Mouse (Mus musculus): ENCODE measurements around the gene Gm10428. TPM values are rescaled to one million over a fixed set of nuclear protein-coding genes. Genes with fewer than 3 reads are reported as not detected.
A peak's percentile ranks its signal among the peaks of the same experiment; 100 is the strongest.
"Not testable (repeated sequence)": the region's sequence is repeated elsewhere in the genome, so short reads cannot be mapped to it uniquely, and the experiment has no call there.

Gm10428 gene
- polyA plus RNA-seq, 1 experiment from 2014 or later: not detected

DNA sequence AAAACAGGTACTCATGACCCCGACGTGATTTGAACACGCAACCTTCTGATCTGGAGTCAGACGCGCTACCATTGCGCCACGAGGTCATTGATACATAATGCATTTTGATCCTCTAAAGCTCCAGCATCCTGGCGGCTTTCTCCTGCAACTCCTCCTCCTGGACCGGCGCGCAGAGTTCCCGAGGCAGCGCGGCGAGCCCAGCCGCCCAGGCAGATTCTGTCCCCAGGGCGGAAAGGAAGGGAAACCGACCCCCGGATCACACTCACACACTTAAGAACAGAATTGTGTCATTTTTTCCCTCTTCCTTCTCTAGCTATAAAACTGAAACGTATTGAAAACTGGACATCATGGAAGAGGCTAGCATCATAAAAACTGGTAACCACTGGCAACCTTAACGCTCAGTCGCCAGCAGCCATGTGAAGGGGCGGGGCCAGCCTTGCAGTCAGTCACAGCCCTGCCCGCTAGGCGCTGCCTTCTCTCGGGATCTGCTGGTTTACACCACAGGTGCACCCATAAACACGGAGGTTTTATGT lies 6.8 kb upstream of the Gm10428 start:
- H3K4me1 ChIP-seq: no peaks in the 10 kb centered on the region; the same call in 1 of the 2 replicates
- ATAC-seq (ENCODE audit: insufficient read depth, low FRiP score, low read depth): no peak
- peak overlapping the region; percentile 59 for H3K4me2 ChIP-seq
- no peaks in the 10 kb centered on the region for H3K36me3 ChIP-seq
- no peak overlapping the region for H3K9ac ChIP-seq
- 3% methylated on average over 27 of the region's 27 CpGs for WGBS
- H3K27ac ChIP-seq: no peak overlapping the region
- H3K9me3 ChIP-seq: no peaks in the 10 kb centered on the region
- H3K27me3 ChIP-seq (replicated peaks): peaks cover 4% of the 10 kb centered on the region; the same call in 1 of the 2 replicates
- H3K4me3 ChIP-seq (replicated peaks): peak overlapping the region; percentile 36

DNA sequence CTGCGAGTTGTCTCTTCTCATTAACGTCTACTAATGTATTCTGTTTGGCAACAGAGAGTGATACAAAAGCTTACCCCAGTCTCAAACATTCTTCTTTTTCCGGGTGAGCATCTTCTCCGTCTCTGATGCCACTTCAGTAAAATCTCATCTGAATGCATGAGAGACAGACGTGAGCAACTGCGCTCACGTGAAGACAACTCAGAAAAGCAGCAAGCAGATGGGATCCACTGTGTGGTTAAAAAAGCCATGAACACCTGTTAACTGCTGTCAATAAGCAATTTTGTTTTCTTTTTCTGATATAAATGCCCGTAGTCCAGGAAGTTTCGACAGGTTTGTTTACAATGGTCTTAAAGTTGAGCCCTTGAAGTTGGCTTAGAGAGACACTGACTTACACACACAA lies 5.7 kb upstream of the Gm10428 start:
- Histone ChIP-seq H3K9ac (no peak overlapping the region), H3K9me3 (no peaks in the 10 kb centered on the region), H3K27me3 (replicated peaks) (peaks cover 4% of the 10 kb centered on the region; the same call in 1 of the 2 replicates), H3K27ac (no peak overlapping the region), H3K4me3 (replicated peaks) (no peak overlapping the region), H3K36me3 (no peaks in the 10 kb centered on the region), H3K4me1 (no peaks in the 10 kb centered on the region; the same call in 1 of the 2 replicates), H3K4me2 (no peak overlapping the region)
- 59% methylated on average over 9 of the region's 9 CpGs for WGBS
- no peak for ATAC-seq (ENCODE audit: insufficient read depth, low FRiP score, low read depth)

DNA sequence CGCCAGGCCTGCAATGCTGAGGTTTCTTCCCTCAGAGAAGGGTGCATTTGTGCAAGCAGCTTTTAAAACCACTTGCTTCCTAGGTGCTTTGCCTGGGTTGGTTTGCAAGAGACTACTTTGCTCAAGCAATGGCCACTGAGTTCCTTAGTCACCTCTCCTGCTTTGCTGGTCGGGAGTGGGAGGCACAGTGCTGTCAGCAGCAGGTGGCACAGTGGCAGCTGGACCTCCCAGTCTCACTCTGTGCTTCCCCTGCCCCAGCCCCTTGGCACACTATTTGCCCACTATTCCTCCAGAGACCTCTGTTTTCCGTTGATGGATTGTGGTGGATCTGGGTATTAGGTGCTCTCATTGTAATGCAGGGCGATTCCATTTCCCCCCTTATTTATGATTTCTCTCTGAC lies 4.8 kb upstream of the Gm10428 start:
- H3K9ac ChIP-seq: no peak overlapping the region
- ATAC-seq (ENCODE audit: insufficient read depth, low FRiP score, low read depth): no peak

DNA sequence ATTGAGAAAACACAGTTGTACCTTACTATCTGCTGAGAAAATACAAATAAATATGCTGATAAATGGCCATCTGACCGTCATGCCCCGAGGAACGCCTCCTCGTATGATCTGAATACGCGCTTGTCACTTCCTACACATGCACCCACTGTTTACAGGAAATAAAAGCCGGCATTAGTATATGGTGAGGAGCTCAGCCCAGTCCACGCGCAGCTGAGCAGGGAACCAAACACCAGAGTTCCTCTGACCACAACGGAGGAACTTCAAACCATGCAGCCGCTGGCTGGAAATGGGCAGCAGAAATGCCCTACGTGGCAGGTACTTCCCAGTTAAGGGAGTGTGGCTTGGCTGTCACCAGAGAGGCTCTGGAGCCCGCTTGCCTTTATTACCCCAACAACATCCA lies 3.5 kb upstream of the Gm10428 start:
- not testable (repeated sequence) for H3K4me3 ChIP-seq (replicated peaks); H3K36me3 ChIP-seq; H3K4me1 ChIP-seq; H3K9me3 ChIP-seq; H3K9ac ChIP-seq; H3K27ac ChIP-seq; H3K4me2 ChIP-seq; H3K27me3 ChIP-seq (replicated peaks); ATAC-seq (ENCODE audit: insufficient read depth, low FRiP score, low read depth)
- 75% methylated on average over 13 of the region's 13 CpGs for WGBS

More for the DNA sequence above, 4.8 kb upstream of the Gm10428 start:
- H3K4me2 ChIP-seq: no peak overlapping the region
- no peaks in the 10 kb centered on the region; the same call in 1 of the 2 replicates for H3K4me1 ChIP-seq
- peaks cover 4% of the 10 kb centered on the region; the same call in 1 of the 2 replicates for H3K27me3 ChIP-seq (replicated peaks)
- no peak overlapping the region for H3K27ac ChIP-seq
- H3K36me3 ChIP-seq: no peaks in the 10 kb centered on the region
- no peaks in the 10 kb centered on the region for H3K9me3 ChIP-seq
- 82% methylated on average over 4 of the region's 4 CpGs for WGBS
- H3K4me3 ChIP-seq (replicated peaks): no peak overlapping the region

GRCm38 (mm10) chr11:62752191-62752590 lies 709 bp upstream of the Gm10428 start:
- Histone ChIP-seq H3K4me2 (no peak overlapping the region), H3K4me1 (no peaks in the 10 kb centered on the region), H3K4me3 (replicated peaks) (no peak overlapping the region), H3K27ac (no peak overlapping the region), H3K27me3 (replicated peaks) (no peaks in the 10 kb centered on the region; the same call in 1 of the 2 replicates), H3K9ac (no peak overlapping the region), H3K9me3 (no peaks in the 10 kb centered on the region), H3K36me3 (no peaks in the 10 kb centered on the region)
- ATAC-seq (ENCODE audit: insufficient read depth, low FRiP score, low read depth): no peak
- 56% methylated on average over 11 of the region's 11 CpGs for WGBS

DNA sequence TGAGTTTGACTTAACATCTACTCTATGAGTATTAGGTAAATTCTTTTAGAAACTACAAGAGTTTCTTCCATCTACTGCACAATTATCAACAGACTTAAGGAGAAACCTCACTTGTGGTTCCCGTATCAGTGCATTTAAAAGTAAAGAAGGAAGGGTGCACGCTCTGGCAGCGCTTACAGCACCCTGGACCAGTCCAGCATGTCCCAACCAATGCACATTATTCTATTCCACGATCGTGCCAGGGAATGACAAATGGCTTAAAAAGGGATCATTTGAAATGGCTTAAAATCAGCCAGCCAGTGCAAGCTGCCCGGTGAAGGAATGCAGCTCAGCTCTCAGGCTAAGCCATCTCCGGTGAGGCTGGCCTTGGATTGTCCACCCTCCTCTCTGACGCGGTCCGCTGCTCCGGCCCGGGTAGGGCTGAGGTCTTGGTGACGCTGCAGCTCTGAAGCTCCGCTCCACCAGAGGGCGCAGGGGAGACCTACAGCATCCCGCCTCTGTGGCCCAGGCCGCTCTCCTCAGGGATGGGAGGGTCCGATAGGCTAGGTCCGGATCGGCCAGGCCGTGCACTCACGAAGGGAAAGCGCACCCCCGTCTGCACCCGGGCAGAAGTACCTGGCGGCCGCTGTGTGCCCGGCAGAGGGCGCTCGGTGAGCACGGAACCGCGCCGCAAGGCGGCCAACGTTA lies 3.7 kb downstream of the Gm10428 start:
- no peaks in the 10 kb centered on the region for H3K4me1 ChIP-seq
- no peak overlapping the region for H3K27ac ChIP-seq
- H3K36me3 ChIP-seq: no peaks in the 10 kb centered on the region
- H3K9me3 ChIP-seq: no peaks in the 10 kb centered on the region
- WGBS: 6% methylated on average over 36 of the region's 36 CpGs
- no peak overlapping the region for H3K9ac ChIP-seq
- H3K4me2 ChIP-seq: peak overlapping the region; percentile 59
- ATAC-seq (ENCODE audit: insufficient read depth, low FRiP score, low read depth): peak; percentile 98
- H3K27me3 ChIP-seq (replicated peaks): 0 out of 2 replicates have a peak, but pooled peaks cover 3% of the 10 kb centered on the region
- H3K4me3 ChIP-seq (replicated peaks): peak overlapping the region; percentile 29

DNA sequence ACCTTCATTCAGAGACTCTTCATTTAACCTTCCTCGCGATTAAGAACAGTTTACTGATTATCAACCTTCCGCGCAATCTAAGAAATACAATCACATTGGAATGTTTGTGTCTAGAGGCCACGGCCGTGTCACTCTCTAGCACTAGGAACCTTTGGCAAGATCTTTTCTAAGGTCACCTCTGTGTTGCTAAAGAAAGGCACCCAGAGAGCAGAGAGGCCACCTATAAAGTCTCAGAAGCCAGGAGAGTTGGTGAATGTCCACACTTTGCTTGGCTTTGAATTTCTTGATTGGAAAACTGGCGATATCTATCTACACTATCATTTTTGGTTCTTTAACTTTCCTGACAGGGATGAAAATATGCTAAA lies 4.2 kb downstream of the Gm10428 start:
- whole genome bisulfite sequencing: 7% methylated on average over 7 of the region's 7 CpGs
- Histone ChIP-seq H3K27ac (no peak overlapping the region), H3K27me3 (replicated peaks) (0 out of 2 replicates have a peak, but pooled peaks cover 3% of the 10 kb centered on the region), H3K9ac (no peak overlapping the region), H3K4me3 (replicated peaks) (peak overlapping the region; percentile 29), H3K4me2 (peak overlapping the region; percentile 59), H3K36me3 (no peaks in the 10 kb centered on the region), H3K4me1 (no peaks in the 10 kb centered on the region), H3K9me3 (no peaks in the 10 kb centered on the region)
- ATAC-seq (ENCODE audit: insufficient read depth, low FRiP score, low read depth): peak; percentile 29; the same call in 1 of the 2 replicates

DNA sequence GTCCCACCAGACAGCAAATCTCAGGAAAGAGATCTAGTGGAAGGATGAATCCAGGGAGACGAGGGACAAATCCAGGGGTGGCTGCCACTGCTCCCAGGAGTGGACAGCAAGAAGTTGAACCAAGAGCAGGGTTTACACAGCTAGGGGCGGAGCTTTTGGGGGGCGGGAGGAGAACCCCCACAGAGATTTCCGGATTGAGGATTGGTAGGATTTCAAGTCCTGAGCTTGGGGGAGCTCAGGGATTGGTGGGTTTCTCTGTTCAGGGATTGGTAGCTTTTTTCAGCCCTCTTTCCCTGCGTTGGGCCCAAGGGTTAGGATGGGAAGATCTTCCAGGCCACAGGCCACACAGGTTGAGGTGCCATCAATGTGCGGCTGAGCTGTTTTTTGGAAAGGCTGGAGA lies 5.0 kb downstream of the Gm10428 start:
- H3K4me2 ChIP-seq: no peak overlapping the region
- no peak overlapping the region for H3K9ac ChIP-seq
- H3K27ac ChIP-seq: no peak overlapping the region
- no peak overlapping the region for H3K4me3 ChIP-seq (replicated peaks)
- no peaks in the 10 kb centered on the region for H3K4me1 ChIP-seq
- H3K9me3 ChIP-seq: no peaks in the 10 kb centered on the region
- ATAC-seq (ENCODE audit: insufficient read depth, low FRiP score, low read depth): no peak
- no peaks in the 10 kb centered on the region for H3K36me3 ChIP-seq
- H3K27me3 ChIP-seq (replicated peaks): 0 out of 2 replicates have a peak, but pooled peaks cover 3% of the 10 kb centered on the region
- WGBS: 87% methylated on average over 6 of the region's 6 CpGs

- Histone ChIP-seq H3K9ac (no peak overlapping the region), H3K9me3 (no peaks in the 10 kb centered on the region), H3K4me3 (replicated peaks) (no peak overlapping the region), H3K4me1 (no peaks in the 10 kb centered on the region), H3K27ac (no peak overlapping the region), H3K27me3 (replicated peaks) (0 out of 2 replicates have a peak, but pooled peaks cover 3% of the 10 kb centered on the region), H3K4me2 (no peak overlapping the region), H3K36me3 (no peaks in the 10 kb centered on the region)
- ATAC-seq (ENCODE audit: insufficient read depth, low FRiP score, low read depth): no peak
- 88% methylated on average over 11 of the region's 11 CpGs for WGBS
Measured at GRCm38 (mm10) chr11:62758491-62758890, 5.6 kb downstream of the Gm10428 start.

DNA sequence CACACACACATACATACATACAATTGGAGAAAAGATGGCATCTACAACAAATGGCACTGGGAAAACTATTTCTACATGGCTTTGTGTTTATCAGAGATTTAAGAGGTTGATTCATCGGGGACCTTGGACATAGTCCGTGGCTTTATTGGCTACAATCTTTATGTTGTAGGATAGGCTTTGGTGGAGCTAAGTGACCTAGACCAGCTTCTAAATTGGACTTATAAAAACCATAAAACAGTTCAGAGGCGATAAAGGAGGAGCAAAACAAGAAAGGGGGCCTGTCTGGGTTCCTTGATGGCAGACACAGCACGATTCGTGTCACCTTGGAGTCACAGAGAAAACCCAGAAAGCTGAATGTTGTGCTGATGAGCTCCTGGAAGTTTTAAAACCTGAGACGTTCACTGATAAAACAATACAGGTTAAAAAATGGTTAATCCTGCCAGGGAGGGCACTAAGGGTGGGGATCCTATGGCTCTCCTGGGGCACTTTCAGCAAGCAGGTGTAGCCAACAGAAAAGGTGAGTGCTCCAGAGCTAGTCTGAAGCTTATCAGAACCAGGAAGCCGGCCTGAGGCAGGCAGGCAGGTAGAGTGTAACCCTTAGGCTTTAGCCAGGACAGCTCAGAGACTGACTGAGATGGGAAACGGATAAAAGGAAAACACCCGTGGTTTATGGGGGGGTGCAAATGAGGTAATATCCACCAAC lies 8.0 kb downstream of the Gm10428 start:
- H3K4me1 ChIP-seq: no peaks in the 10 kb centered on the region
- 69% methylated on average over 9 of the region's 9 CpGs for WGBS
- no peak overlapping the region for H3K27ac ChIP-seq
- ATAC-seq (ENCODE audit: insufficient read depth, low FRiP score, low read depth): no peak
- no peak overlapping the region for H3K4me3 ChIP-seq (replicated peaks)
- H3K9me3 ChIP-seq: no peaks in the 10 kb centered on the region
- no peak overlapping the region for H3K9ac ChIP-seq
- no peaks in the 10 kb centered on the region for H3K36me3 ChIP-seq
- 0 out of 2 replicates have a peak, but pooled peaks cover 3% of the 10 kb centered on the region for H3K27me3 ChIP-seq (replicated peaks)
- H3K4me2 ChIP-seq: no peak overlapping the region

DNA sequence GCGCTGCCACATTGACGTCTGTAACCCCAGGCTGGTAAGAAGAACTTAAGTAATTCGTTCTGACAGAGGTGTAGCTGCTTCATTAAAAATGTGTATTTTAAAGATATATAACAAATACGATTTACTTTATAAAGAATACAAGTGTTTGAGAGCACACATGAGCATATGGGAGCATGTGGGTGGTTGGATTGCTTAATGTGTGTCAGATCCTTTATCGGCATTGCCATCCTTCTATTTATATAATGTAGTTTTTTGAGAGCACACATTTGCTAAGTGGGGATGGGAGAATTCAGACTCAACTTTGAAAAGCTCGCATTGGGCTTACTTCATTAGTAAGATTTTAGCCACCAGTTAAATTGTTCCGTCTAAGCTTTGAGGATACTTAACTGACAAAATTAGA lies 23.6 kb downstream of the Gm10428 start:
- peaks cover 21% of the 10 kb centered on the region; the same call in 1 of the 2 replicates for H3K9me3 ChIP-seq
- WGBS: 91% methylated on average over 7 of the region's 7 CpGs
- no peaks in the 10 kb centered on the region for H3K27me3 ChIP-seq (replicated peaks)
- H3K4me3 ChIP-seq (replicated peaks): no peak overlapping the region
- no peak overlapping the region for H3K9ac ChIP-seq
- H3K27ac ChIP-seq: no peak overlapping the region
- peaks cover 37% of the 10 kb centered on the region for H3K36me3 ChIP-seq
- no peaks in the 10 kb centered on the region for H3K4me1 ChIP-seq
- ATAC-seq (ENCODE audit: insufficient read depth, low FRiP score, low read depth): no peak
- no peak overlapping the region for H3K4me2 ChIP-seq

Measured in stomach, embryonic 15.5 days (tissue).